Mouse (Mus musculus): ENCODE measurements around the gene Haus4. TPM values are rescaled to one million over a fixed set of nuclear protein-coding genes. Genes with fewer than 3 reads are reported as not detected.

Gene Haus4
- total RNA-seq, 2 experiments from 2014 or later = 43.3 to 91.4 TPM

DNA sequence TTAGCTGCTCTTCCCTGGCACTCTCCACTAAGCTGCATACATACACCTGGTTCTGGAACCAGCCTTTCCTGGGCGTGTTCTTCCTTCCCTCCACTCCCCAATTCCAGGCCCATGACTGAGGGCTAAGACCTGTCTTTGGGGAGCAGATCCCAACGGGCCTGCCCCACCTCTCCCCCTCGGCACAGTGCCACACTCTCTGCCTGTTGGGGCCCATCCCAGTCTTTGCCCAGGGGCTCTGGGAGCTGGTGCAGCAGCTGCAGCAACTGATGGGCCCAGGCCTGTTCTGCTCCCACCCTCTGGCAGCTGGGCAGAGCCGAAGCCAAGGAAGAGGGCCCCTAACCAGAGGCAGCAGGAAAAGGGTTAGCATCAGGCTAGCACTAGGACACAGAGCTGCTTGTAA lies 19.8 kb upstream of the Haus4 start:
- no peak for ATAC-seq (replicated peaks; ENCODE audit: low FRiP score, poor library complexity, severe bottlenecking)

DNA sequence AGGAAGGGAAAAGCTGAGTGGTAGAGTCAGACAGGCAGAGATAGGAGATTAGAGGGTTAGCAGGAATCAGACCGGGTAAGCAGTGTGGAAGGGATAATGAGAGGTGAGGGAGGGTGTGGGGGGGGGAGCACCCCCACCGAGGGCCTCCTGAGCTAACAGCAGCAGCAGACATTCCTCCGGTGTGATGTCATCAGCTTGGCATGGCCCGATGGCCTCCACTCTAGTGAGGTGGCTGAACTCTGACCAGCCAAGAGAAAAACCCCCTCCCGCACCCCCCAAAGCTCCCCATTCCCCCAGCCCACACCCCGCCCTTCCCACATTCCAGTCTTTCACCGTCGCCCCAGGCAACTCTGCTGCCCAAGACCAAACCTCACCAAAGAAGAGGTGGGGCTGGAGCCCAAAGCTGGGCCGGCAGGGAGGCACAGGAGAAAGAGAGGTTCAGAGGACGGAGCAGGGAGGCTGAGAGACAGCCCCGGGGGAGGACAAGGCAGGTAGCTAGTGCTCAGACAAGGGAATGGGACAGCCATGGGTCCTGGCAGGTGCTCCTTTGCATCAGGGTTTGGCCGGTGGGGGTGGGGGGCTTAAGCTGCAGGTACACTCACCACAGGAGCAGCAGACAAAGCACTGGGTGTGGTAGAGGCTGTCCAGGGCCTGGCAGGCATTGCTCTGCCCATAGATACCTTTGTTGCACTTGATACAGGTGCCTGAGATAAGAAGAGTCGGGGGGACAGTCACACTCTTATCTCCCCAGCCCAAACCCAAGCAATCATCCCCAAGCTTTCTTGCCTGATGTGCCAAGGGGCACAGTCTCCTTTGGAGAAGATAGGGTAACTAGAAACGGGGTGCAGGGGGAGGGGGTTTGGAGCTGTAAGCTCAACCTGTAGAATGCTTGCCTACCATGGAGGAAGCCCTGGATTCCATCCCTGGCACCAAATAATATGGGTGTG lies 18.6 kb upstream of the Haus4 start:
- ATAC-seq (replicated peaks; ENCODE audit: low FRiP score, poor library complexity, severe bottlenecking) = no peak

DNA sequence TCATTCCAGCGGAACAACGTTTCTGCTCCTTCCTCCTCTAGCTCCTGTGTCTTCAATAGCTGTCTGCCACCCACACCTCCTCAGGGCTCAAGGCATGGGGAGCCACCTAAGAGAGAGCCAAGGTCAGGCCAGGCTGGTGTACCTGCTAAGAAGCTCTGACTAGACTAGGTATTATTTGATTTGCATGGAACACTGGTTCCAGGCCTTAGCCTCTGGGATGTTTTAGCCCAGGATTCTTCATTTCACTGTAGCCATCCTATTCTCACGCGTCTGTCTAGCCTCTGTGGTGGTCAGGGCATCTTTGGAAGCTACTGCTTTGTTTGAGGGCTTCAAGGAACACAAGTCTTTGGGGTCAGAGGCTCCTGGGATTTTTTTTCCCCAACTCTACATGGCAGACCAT lies 17.7 kb upstream of the Haus4 start:
- ATAC-seq (replicated peaks; ENCODE audit: low FRiP score, poor library complexity, severe bottlenecking) = no peak

DNA sequence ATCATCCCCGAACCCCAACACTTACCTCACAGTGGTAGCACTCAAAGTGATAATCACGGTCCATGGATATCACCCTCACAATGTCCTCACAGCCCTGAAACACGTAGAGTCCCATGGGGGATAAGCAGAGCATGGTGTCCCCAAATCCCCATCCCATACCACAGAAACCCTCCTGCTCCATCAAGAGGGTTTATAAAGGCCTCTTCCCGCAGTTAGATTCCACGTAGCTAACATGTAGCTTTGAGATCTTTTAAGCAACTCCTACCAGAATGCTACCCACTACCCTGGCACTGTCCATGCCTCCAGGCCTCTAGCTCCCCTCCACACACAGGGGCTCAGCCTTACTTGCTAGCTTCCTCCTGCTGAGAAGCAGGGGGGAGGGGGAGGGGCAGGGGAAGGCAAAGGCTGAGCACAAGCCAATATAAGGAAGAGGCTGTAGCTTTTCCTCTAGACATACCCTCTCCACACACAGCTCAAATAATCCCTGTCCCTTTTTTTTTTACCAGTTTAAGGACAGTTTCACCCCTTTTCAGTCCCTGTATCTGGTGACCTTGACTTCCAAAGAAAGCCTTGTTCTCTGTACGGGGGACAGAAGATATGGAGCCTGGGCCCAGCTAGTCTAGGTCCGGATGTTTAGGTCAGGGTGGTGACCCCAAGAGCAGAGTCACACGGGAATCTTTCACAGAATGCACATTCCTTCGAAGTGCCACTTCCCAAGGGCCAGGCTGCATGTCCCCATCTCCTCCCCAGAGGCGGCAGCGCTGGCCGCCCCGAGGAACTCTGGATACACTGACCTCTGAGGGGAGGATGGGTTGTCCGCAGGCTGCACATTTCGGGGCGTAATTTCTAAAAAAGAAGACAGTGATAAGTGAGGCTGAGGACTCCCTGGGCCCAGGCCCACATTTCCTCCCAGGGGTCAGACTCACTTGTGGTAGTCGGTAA lies 15.3 kb upstream of the Haus4 start:
- no peak for ATAC-seq (replicated peaks; ENCODE audit: low FRiP score, poor library complexity, severe bottlenecking)

DNA sequence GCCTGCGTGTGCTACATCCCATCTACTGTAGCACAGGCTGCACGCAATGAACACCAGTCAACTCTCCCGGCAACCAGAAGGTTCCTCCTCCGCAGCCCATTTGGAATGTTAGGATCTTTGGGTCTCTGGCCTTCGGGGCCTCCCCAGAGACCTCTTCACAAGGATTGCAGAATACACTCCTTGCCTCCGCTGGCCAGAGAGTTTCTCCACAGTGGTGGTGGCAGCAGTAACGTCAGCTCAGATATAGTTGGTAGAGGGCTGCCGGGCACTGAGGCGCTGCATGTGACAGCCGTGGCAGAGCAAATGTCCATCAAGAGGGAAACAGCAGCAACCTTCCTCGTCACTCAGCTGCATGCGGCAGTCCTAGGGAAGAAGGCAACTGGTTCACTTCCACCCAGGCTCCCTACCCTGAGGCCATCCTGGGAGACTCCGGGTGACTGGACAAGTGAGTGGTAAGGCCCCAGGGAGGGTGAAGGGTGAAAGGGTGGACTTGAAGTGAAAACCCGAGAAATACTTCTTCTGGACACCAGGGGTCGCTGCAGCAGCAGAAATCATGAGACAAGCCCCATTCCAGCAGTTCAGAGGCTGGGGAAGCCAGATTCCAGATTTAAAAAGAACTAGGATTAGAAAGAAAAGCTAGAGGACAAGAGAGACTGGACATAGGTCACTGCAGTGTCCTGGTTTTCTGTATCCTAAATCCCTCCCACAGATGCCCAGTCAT lies 14.4 kb upstream of the Haus4 start:
- peak; percentile 68 for ATAC-seq (replicated peaks; ENCODE audit: low FRiP score, poor library complexity, severe bottlenecking)

DNA sequence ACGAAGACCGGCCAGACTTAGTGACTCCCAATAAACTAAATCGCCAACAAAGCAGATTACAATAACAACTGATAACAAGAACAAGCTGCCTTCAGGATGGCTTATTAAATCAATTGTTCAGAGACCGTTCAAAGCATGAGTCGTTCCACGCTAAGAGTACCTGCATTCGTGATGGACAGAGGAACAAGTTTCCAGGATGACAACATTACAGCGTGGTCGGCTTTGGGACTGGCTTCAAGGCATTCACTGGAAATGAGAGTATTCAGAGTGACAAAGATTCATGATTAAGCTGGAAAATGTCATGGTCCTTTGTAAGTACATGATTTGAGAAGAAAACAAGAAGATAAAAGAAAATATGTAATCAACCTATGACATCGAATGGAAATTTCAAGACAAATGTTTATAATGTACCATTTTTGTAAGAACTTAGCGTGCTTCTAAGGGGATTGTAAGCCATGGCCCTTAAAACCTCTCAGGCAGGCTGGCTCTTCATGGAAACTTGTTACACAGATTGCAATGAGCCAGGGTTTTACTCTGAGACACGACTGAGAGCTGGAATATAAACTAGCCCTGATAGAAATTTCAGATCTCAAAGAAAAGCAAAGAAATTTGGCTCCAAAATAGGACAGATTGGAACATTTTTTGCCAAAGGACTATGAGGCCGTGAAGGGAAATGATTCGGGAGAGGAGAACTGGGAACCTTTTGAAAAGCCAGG lies 6.3 kb upstream of the Haus4 start:
- no peak for ATAC-seq (replicated peaks; ENCODE audit: low FRiP score, poor library complexity, severe bottlenecking)

DNA sequence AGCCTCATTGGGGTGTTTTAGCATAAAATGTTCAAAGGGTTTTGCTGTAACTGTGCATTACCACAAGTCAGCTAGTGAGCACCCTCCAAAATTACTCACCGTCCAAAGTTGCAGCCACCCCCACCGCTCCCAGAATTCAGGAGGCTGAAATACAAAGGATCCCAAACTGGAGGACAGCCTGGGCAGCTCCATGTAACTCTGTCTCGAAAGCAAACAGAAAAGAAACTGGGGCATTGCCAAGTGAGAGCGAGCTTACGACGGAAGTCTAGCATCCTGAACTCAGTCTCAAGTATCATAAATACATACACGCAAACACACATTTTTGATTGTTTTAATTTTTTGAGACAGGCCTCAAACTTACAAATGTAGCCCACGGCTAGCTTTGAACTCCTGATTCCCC lies 2.9 kb upstream of the Haus4 start:
- ATAC-seq (replicated peaks; ENCODE audit: low FRiP score, poor library complexity, severe bottlenecking) = no peak

DNA sequence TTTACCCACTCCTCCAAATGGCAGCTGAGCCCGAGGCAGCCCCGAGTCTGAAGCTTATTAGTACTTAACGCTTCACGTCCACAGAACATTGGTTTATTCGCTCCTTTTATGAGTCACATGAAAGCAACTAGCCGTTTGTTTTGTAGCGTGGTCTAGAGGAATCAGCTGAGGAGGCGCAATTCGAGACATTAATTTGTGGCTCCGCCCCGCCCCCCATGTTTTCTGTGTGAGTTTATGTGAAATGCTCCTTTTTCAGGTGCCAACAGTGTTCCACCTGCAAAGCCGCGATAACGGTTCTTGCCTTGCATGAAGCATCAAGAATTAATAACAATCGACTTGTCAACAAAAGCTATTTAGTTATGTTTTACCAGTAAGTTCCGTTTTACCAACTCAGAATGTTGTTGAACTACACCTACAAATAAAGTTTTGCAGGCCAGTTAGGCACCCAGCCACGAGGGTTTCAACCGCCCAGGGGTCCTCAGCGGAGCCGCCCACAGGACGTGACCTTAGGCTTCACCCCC lies 902 bp downstream of the Haus4 start:
- ATAC-seq (replicated peaks; ENCODE audit: low FRiP score, poor library complexity, severe bottlenecking) = peak; percentile 42

DNA sequence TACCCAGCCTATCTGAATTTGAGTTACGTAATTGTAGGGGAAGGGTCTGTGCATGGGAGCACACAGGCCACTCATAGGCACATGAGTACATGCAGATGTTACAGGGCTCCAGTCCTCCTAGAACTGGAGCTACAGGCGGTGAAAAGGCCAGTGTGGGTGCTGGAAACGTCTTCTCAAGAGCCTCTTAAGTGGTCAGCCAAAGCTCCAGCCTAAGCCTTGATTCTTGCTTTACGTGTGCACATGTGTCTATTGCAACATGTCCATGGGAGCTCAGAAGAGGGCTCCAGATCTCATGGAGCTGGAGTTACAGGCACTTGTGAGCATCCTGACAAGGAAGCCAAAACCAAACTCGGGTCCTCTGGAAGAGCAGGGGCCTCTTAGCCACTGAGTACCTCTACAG lies 9.7 kb downstream of the Haus4 start:
- no peak for ATAC-seq (replicated peaks; ENCODE audit: low FRiP score, poor library complexity, severe bottlenecking)

DNA sequence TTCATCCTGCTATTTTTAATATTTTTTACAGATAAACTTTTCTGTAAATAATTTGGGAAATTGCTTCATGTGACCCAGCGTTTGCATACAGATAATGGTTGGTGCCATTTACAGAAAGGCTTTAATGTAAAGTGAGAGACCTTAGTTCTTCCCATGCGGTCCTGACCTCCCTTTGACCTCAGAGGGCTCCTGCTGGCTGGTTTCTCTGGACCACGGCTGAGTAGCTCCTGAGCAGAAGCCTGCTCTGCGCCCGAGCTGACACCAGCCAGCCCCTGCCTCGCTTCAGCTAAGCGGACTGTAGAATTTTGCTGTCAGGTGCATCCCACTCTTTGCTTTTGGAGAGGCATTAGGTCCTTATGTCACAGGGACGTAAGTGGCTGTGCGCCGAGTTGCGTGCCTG lies 13.6 kb downstream of the Haus4 start:
- ATAC-seq (replicated peaks; ENCODE audit: low FRiP score, poor library complexity, severe bottlenecking) = no peak

DNA sequence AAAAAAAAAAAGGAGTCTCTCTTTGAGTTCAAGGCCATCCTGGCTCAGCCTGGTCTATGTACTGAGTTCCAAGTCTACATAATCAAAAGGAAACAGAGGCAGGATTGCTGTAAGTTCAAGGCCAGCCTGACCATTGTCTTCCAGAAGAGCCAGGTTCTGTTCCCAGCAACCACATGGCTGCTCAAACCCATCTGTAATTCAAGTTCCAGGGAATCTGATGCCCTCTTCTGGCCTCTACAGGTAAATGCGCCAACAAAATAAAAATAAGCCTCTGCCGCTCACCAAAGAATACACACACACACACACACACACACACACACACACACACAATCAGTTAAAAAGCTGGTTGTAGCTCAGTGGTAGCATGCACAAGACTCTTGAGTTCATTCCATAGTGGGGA lies 15.8 kb downstream of the Haus4 start:
- ATAC-seq (replicated peaks; ENCODE audit: low FRiP score, poor library complexity, severe bottlenecking) = 0 out of 2 replicates have a peak, but pooled peaks have one; percentile 30

DNA sequence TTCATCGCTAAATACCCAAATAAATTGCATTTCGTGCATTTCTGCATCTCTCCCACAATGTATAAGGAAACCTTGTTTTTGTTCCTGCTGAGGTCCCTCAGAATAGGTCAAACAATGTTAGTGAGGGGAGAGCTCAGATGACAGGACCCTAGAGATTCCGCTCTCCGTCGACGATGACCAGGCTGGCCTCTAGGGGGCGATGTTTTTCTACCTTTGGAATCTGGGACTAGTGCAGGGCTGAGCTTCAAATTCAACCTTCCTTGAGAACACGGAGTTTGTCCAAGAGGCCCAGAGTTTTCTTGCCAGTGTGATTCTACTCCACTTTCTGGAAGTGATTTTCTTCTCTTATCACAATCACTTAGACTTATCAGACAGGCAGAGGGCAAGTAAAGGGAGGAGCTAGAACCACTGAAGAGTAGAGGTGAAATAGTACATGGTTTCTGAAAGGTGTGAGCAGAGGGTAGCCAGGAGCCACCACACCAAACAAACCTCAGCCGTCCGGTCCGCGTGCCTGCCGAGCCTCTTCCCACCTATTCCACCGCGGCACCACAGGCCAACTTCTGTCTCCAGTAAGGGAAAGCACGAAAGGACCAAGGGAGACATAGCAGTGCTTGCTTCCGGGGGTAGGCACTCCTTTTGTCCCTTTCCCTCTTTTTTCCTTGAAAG lies 25.8 kb downstream of the Haus4 start:
- peak; percentile 90 for ATAC-seq (replicated peaks; ENCODE audit: low FRiP score, poor library complexity, severe bottlenecking)

DNA sequence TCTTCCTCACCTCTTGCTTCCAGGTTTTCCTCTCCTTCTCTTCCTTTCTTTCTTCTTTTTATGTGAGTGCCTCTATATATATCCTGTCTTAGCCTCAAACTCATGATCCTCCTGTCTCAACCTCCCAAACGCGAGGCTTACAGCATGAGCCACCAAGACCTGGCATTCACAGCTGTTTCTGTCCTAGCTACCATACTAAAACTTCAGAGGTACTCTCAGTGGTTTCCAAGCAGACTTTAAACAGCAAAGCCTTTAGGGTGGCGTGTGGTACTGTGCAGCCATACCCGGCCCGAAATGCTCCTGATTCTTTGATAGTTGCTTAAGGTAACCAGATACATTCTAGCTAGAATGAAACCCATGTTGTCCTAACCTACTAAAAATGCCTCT lies 26.4 kb downstream of the Haus4 start:
- 0 out of 2 replicates have a peak, but pooled peaks have one; percentile 32 for ATAC-seq (replicated peaks; ENCODE audit: low FRiP score, poor library complexity, severe bottlenecking)

DNA sequence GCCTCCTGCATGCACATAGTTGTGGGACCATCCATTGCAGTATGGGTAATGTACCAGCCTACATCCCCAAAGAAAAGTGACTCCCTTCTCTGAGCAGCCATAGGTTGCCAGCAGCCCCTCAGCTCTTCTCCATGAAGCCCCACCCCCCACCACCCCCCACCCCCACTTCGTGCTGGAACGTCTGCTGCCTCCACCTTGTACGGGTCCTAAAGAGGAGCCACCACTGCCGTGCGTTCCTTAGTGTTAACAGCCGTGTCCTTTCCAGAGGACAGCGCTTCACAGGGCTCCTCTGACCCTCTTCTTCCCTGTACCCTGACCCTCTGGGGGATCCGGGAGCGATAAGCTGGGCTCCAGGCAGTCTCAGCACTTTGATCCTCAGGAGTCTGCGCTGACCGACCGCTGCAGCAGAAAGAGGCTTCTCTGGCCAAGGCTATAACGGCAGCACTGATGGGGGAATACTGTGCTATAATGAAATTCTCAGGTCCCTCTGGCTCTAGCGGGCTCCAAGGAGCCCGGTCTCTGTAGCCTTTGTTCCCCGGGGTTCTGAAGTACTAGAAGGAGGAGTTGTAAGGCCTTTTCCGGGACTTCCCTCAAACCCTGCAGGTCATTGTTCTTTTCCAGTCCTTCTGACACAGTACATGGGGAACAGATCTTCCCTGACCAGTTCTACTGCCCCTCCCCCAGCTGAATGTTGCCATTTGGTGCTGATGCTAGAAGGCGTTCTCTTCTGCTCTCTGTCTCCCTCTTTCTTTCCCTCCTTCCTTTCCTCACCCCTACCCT lies 27.0 kb downstream of the Haus4 start:
- ATAC-seq (replicated peaks; ENCODE audit: low FRiP score, poor library complexity, severe bottlenecking) = no peak

DNA sequence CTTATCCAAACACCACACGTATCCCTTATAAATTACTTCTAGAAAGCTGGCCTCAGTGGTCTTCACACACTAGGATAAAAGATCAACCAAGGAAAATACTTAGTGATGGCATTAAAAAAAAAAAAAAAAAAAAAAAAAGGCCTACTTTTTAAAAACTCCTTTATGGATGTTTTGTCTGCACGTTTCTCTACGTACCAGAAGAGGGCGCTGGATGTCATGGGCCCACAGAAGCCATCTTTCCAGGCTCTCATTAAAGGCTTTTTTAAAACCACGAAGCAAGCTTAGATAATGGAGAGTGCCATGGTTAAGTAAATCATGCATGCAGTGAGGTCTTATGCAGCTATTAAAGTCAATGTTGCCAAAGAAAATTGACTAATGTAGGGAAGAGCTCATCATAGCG lies 30.8 kb downstream of the Haus4 start:
- ATAC-seq (replicated peaks; ENCODE audit: low FRiP score, poor library complexity, severe bottlenecking) = no peak

DNA sequence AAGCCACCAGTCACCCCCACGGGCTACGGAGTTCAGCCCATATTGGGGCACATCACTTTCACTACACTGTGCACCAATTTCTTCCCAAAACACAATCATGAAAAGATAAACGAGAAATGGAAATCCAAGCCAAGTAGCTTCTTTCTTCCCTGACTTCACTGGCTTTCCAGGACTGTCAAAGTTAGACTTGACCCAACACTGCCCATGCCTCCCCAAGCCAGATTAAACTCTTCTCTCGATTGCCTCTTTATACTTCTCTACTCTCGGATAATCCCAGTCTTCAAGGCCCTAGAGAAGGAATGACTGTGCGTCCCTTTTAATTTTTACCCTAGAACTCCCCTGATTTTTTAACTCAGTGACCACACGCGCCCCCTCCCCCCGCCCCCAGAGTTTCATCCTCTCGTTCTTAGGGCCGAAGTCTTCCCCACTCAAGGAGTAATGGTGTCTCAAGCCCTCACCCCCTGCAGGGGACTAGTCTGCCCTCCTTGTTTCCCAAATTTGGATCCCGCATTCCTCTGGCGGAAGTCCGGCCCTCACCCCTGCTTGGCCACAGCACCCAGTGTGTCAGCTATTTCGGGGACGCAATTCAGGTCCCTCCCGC lies 37.6 kb downstream of the Haus4 start:
- peak; percentile 3; the same call in 1 of the 2 replicates for ATAC-seq (replicated peaks; ENCODE audit: low FRiP score, poor library complexity, severe bottlenecking)

DNA sequence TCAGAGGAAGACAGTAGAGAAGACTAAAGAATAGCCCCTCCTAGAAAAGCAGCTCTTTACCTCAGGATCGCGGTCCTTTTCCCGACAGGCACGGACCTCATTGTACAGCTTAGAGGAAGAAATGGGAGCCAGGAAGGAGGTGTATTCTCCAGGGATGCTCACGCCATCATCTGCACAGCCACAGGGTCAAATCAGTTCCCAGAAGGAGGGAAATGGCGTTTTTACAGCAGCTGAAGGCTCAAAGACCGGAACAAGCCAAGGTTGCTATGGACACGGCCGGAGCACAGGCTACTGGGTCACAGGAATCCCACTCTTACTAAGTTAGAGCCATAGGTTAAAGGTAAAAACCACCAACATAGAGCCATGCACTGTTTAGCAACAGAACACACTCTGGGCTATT lies 44.6 kb downstream of the Haus4 start:
- ATAC-seq (replicated peaks; ENCODE audit: low FRiP score, poor library complexity, severe bottlenecking) = no peak
